Mouse (Mus musculus) heart, adult 2 months (tissue): Measurements from ENCODE around the gene Ctbp2.

Experiments
- CTCF ChIP-seq: fragments of 200-600 bp; IDR thresholded peaks from 2 replicates; pipeline ENCODE4 v1.8.1; 2022; ENCODE audit warnings: antibody characterized with exemption, mild to moderate bottlenecking, moderate library complexity
- EP300 ChIP-seq: fragments of 200-500 bp; IDR thresholded peaks from 2 replicates; pipeline ENCODE4 v1.6.1; 2011; ENCODE audit warnings: low read depth, low read length, control low read depth; ENCODE audit not compliant: insufficient read depth
- POLR2A ChIP-seq: fragments of 200-500 bp; IDR thresholded peaks from 2 replicates; pipeline ENCODE4 v1.6.1; 2011; ENCODE audit warnings: mild to moderate bottlenecking, low read depth, low read length, control low read depth; ENCODE audit not compliant: insufficient read depth

GRCm38 (mm10) chr7:132999061-132999460, 125.1 kb downstream of the Ctbp2 start:
- TF ChIP-seq POLR2A (no peak), CTCF (no peak), EP300 (no peak)
